Mouse (Mus musculus) spleen, postnatal 0 days (tissue): ENCODE data around the gene Tomm22. TPM values are rescaled to one million over a fixed set of nuclear protein-coding genes. Genes with fewer than 3 reads are reported as not detected.

Experiments used
- polyA plus RNA-seq: library from polyadenylated mRNA; unstranded; fragments of >200 nt; fragmentation: Nextera tagmentation; extraction: Ambion mirVana; gene quantifications from 2 replicates; pipeline ENCODE4 v1.2.1, GENCODE M21; 2015

Tomm22 gene
- 170 and 178 TPM in 2 replicates for polyA plus RNA-seq

GRCm38 (mm10) chr15:79670249-79670971, at the start of gene Tomm22:
Tomm22 (plus strand) TSS chr15:79670861.

GRCm38 (mm10) chr15:79658531-79659375, 11.9 kb upstream of the Tomm22 start, which contains the start of the genes Fam227a and Cby1:
Fam227a (minus strand) TSS chr15:79658956.
Cby1 (plus strand) TSS chr15:79659199.

GRCm38 (mm10) chr15:79687646-79688267, 17.1 kb downstream of the Tomm22 start, which contains the start of gene Josd1:
Josd1 (minus strand) TSS chr15:79687919.

GRCm38 (mm10) chr15:79690426-79691022, 19.9 kb downstream of the Tomm22 start, which contains the start of gene Gtpbp1:
Gtpbp1 (plus strand) TSS chr15:79690845.

Other genes with a start within 250 kb of the Tomm22 start
- 19.9 and 25.4 TPM in 2 replicates for gene Csnk1e, start 215.3 kb upstream of the Tomm22 start, polyA plus RNA-seq
- not detected in 2 replicates for gene Kcnj4, start 165.6 kb upstream of the Tomm22 start, polyA plus RNA-seq
- gene Kdelr3, start 154.4 kb upstream of the Tomm22 start, polyA plus RNA-seq: 18.3 and 22.0 TPM in 2 replicates
- gene Ddx17, start 124.1 kb upstream of the Tomm22 start, polyA plus RNA-seq: 25.1 and 31.0 TPM in 2 replicates
- 0.85 and 0.94 TPM in 2 replicates for gene Dmc1, start 65.8 kb upstream of the Tomm22 start, polyA plus RNA-seq
- 0.38 and 0.52 TPM in 2 replicates for gene Fam227a, start 11.9 kb upstream of the Tomm22 start, polyA plus RNA-seq
- gene Cby1, start 11.7 kb upstream of the Tomm22 start, polyA plus RNA-seq: 21.8 and 23.0 TPM in 2 replicates
- gene Josd1, start 17.1 kb downstream of the Tomm22 start, polyA plus RNA-seq: 17.5 and 19.6 TPM in 2 replicates
- gene Gtpbp1, start 20.0 kb downstream of the Tomm22 start, polyA plus RNA-seq: 38.9 and 40.0 TPM in 2 replicates
- gene Sun2, start 71.7 kb downstream of the Tomm22 start, polyA plus RNA-seq: 7.1 and 7.6 TPM in 2 replicates
- 13.8 and 18.1 TPM in 2 replicates for gene Dnal4, start 107.0 kb downstream of the Tomm22 start, polyA plus RNA-seq
- gene Nptxr, start 133.9 kb downstream of the Tomm22 start, polyA plus RNA-seq: 1.2 and 1.8 TPM in 2 replicates
- gene Npcd, start 163.4 kb downstream of the Tomm22 start, polyA plus RNA-seq: not detected in 2 replicates
- 12.5 and 18.4 TPM in 2 replicates for gene Cbx6, start 163.8 kb downstream of the Tomm22 start, polyA plus RNA-seq
- gene Apobec3, start 220.8 kb downstream of the Tomm22 start, polyA plus RNA-seq: 114 TPM in 2 replicates